Mouse (Mus musculus): Measurements from ENCODE around the gene Thada.
A peak's percentile ranks its signal among the peaks of the same experiment; 100 is the strongest.
"Not testable (repeated sequence)": the region's sequence is repeated elsewhere in the genome, so short reads cannot be mapped to it uniquely, and the experiment has no call there.

The Thada gene

DNA sequence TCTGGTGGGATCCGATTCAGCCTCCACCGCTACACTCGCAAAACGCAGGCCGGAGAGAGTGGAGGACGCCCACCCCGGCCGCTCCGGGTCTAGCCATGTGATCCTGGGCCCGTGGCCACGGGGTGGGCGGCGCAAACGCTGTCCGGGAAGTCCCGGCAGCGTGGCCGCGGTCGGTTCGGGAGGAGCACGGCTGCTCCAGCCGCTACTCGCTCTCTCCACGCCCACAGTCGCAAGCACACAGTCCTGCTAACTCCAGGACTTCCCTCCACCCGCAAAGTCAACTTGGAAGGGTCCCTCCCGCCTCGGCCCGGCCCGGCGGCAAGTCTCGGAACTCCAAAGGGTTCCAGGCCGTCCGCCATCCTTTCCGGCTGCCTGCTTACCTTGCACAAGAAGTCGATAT is 278.7 kb downstream of the Thada start:
- not testable (repeated sequence) for DNase-seq (ENCODE audit: low spot score)

DNA sequence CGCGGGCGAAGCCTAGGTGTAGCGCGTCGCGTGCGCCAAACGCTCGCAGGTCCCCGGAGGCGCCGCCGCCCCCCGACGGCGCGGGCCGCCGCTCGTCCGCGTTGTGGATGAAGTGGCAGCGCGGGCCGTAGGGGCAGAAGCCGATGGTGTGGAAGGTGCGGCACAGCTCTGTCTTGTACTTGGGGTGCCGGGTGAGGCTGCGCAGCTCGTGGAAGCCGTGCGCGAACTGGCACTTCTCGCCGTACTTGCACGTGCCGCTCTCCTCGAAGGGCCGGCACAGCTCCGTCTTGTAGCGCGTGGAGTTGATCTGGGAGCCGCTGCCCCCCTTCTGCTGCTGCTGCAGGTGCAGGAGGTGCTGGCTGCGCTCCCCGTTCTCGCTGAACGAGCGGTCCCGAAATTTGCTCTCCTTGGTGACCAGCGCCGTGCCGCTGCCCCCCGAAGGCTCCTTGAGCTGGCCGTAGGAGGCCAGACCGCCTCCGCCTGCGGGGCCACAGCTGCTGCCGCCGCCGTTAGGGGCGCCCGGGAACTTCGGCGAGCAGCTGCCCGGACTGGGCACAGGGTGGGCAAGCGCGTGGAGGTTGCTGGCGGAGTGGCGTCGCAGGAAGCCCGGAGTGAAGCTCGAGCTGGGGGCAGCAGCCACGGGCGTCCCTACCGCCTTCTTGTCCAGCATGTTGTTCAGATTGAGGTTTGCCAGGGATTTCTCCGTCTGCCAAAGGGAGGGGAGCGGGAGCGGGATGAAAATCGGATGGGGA is 279.4 kb downstream of the Thada start:
- DNase-seq (ENCODE audit: low spot score) = peak; percentile 52

DNA sequence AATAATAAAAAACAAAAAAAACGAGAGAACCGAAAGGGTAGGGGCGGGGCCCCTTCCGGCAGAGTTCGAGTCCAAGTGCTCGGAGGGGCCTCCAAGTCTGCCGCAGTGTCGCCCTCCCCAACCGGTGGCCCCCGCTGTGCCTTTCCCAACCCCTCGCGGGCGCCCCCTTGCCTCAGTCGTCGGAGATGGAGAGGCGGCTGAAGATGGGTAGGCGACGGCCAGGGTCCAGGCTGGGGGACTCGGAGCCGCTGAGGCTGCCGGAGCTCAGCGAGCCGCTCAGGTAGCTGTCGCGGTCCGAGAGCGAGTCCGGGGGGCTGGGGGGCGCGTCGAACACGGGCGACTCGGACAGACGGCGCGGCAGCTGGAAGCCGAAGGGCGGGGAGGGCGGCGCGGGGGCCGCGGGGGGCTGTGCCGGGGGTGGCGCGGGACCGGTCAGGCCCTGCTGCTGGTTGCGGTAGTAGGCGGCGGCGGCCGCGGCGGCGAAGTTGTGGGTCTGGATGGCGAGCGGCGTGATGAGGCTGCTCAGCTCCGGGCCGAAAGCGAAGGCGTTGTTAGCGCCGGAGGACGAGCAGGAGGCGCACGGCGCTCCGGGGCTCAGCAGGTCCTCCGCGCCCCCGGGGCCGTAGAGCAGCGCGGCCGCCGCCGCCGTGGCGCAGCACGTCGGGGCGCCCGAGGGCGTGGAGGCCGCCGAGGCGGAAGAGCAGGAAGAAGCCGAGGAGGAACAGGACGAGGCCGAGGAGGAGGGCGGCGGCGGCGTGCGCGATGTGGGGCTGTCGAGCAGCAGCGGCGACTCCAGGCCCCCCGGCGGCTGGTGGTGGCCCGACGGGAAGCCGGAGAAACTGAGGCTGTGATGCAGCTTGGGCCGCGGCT is 280.2 kb downstream of the Thada start:
- DNase-seq (ENCODE audit: low spot score) = peak; percentile 72

DNA sequence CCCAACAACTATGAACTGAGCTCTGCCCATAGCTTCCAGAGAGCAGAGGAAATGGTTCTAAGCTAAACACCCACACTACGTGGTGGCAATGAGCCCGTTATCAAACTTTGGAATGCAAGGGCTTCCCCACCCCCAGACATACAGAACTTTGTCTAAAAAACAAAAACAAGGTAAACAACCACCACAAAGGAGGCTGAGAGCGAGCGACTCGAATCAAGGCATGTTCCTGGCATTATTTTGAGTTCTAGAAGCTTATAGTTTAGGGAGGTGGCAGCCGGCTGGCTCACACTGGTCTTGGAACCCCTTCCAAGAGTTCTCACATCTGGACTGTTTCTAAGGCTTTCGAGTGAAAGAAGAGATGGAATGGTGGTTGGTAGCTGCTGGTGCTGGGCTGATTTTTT is 281.0 kb downstream of the Thada start:
- DNase-seq (ENCODE audit: low spot score) = no peak

DNA sequence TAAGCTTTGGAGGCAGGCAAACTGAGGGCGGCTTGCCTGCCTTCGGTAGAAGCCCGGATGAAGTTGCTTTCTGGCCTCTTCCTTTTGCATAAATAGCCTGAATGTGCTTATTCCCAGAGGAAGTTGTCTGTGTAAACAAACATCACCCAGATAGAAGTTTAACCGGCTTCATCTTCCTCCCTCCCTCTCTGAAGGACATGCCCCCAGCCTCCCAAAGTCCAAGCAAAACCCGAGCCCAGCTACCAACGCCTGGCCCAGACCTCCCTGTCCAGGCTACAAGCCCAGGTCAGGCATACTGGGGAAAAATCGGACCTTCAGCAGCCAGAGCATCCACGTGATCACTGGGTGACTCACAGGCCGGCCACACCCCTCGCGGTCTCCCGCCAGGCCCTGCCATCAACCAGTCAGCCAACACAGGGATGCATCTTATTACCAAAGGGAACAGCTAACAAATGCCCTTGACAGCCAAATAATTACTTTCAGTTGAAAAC is 282.7 kb downstream of the Thada start:
- DNase-seq (ENCODE audit: low spot score) = peak; percentile 92

DNA sequence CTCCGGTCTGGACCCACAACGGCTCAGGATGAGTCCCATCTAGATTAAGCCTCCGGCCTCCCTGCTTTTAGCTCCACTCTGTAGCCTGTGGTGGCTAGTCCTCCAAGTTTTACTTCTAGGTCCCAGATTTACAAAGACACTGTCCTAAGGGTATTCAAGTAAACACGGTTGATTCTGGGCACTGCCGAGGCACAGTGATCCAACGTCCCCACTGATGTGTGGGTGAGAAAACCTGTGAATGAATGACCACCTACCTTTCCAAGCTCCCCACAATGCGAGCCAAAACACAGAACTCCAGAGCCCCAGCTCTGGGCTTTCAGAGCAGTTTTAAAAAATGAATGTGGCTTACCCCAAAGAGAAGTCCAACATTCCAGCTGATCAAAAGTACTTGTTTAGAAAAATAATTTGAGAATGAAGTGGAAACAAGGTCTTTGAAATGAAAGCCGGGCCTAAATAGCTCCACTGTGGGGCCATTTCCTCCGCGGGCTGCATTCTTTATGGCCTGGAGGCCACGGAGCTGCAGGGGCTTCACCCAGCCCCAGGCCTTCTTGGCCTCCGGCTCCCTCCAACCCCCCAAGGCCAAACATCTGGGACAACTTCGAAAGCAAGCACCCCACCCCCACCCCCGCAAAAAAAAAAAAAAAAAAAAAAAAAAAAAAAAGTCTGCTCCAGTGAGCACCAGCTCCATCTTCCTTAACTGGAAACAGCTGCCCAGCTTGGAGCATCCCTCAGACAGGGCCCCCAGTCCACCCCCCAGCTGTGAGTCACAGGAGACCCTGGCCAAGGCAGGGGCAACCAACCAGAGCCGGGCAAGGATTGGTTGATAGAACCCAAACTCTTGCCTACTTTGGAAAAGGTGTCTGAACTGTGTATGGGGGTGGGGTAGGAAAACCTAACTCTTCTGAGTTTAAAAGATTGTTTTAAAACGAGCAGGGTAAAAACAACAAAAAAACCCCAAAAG is 283.4 kb downstream of the Thada start:
- peak; percentile 56 for DNase-seq (ENCODE audit: low spot score)

DNA sequence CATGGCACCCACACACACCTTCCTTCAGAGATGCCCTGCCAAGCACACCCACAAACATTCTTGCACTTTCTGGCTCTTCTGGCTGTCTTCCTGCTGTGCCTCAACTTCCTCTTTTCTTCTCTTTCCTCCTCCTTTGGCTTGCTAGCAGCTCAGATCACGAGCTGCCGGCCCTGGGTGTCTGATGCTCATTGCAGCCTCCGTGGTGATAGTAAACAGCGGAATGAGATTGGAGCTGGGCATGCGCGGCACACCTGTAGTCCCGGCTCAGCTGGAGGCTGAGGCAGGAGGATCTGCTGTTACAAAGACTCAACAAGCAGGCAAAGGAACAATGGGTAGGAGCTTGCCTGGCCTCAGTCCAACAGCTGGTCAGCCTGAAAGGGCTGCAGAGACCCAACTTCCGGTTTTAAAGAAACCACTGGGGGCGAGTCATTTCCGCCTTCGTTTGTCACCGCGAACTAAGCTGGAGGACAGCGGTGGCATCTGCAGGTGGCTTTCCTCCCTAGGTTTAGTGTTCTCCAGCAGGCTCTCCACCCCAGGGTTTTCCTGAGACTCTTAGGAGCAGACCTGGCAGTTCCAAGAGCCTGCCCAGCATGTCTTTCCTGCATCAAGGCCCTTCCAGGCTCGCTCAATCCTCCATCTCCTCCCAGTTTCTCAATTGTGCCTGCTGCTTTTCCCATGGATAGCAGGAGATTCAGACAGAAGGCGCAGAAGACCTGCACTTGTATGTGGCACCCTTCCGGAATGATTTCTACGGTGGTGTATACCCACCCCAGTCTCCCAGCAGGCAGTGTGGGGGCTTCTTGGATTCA is 284.3 kb downstream of the Thada start:
- peak; percentile 69 for DNase-seq (ENCODE audit: low spot score)

DNA sequence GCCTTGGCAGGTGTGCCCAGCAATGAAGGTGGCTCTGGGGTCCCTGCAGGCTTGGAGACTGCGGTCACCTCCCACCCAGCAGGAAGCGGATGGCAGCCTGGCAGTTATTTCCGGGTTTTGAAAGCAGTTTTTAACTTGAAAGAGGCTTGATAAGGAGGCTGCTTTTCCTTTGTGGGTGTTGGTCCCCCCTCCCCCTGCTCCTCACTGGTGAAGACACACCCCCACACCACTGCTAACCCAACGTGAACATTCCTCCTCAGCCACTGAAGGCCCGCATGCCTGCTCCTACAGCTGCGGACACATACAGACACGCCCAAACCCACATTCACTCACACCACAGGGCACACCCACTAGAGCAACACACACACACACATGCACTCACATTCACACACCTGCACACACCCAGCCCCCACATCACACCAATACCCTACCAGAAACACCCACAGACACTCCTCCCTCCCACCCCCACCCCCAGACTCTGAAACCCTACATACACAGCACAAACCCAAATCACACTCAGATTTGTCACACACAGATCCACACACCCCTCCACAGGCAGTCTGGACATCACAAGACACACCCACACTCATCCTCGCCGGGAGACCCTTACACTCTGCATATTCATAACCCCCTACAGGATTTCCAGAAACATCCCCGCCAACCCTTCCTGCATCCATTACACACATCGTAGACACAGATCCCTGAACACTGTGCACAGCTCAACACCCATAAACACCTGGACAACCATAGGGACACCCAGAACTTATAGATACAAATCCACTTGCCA is 285.1 kb downstream of the Thada start:
- DNase-seq (ENCODE audit: low spot score) = peak; percentile 81

DNA sequence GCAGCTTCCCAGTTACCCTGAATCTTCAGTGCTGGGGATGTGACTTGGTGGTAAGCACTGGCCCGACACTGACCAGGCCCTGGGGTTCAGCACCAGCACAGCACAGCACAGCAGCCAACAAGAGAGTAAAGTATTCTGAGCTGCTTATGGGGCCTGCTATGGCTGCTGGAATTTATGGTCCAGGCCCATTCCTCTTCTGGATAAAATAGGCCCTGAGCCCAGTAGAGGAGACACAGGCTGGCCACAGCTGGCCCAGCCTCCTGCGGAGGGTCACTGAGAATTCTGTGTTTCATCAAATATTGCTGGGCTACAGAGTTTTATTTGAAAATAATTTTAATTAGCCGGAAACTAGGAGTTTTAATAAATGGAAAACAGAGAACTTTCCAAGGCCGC is 286.0 kb downstream of the Thada start:
- DNase-seq (ENCODE audit: low spot score) = peak; percentile 18

DNA sequence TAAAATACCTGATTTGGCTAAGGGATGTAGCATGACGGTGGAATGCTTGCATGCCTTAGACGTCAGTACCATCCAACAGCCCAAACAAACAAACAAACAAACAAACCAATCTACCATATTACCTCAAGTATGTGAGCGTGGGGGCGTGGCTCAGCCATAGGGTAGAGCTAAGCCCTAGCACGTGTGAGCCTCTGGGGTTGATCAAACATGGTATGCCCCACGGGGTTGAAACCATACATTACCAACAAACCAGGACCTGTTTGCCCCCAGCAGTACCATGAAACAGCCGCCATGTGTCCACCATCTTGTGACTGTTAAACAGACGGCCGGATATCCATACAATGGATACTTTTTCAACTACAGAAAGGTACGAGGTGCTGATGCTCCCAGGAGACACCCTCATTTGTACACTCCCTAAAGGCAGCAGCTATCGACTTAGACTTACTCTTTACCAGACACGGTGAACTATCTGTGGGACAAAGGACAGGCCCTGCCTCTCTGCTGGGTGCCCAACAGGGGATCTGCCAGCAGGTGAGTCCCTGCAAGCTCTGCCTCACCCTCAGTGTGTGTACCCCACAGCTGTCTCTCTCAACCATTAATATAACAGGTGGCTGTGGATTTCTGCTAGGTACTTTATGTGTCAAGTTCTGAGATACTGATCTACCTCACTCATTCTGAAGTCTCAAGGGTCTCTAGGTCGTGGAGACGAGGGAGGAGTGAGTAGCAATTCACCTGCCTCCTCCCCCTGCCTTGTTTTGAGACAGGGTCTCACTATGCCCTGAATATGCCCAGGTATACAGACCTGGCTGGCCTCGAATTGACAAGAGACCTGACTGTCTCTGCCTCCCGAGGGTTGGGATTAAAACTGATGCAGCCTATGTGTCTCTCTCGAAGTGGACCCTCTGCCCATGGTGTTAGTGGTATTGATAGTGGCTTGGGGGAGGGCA is 286.7 kb downstream of the Thada start:
- DNase-seq (ENCODE audit: low spot score) = peak; percentile 2

DNA sequence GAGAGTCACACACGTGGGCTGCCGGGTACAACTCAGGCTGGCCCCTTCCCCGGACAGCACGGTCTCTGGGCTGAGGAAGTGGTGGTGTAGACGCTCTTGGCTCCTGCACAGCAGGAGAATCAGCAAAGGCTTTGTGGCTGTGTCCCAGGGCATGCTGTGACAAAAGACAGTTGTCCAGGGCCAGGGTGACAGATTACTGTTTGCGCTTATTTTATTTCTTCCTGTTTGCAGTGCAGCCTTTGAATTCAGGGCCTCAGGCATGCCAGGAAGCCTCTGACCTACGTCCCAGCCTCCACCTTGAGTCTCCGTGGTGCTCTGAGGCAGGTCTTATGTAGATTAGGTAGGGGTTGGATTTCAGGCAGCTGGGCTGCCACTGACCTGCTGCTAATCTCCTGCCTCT is 288.5 kb downstream of the Thada start:
- DNase-seq (ENCODE audit: low spot score) = peak; percentile 36

DNA sequence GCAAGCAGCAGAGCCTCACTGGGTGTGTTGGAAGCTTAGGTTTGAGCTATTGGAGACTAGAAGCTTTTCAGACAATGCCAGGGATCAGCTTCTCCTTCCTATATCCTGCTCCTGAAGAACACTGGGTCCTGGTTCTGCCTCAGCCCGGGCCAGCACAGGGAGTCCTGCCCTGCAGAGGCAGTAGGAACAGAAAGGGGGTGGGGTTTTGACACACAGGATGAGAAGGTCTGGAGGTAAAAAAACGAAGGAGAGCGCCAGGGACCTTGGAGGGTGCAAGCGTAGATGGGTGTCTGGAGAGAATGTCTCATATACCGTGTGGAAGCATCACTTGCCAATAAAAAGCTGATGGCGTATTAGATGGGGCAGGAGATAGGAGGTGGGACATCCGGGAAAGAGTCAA is 289.6 kb downstream of the Thada start:
- peak; percentile 2 for DNase-seq (ENCODE audit: low spot score)

DNA sequence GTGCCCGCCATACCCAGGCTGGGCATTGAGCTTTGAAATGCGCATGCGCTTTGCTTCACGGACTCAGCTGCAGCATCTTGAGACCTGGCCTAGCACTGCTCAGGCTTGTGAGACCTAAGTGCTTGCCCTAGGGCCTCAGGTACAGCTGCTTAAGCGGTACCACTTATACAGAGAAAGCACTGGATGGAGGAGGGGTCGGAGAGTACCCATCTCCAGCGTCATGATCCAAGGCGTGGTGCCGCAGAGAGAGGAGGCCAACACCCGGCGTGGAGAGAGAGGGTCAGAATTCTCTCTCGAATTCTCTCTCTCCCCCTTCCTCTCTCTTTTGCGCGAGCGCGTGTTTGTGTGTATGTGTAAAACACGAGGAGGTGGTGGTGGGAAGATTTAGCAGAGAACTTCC is 290.8 kb downstream of the Thada start:
- peak; percentile 2 for DNase-seq (ENCODE audit: low spot score)

DNA sequence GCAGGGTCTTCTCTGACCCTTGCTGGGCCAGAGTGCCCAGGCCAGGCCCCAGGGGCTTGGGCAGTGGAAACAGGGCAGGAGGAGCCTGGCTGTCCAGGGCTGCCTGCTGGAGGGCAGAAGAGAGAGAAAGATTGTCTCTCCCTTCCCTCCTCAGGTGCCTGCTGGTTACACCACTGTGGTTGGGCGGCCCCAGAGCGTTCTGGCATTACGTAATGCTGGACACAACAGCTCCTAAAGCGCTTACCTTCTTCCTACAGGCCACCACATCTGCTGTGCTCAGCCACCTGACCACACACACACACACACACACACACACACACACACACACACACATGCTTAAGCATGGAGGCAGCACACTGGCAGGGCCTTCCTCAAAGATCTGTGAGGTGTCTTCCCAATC is 298.6 kb downstream of the Thada start:
- DNase-seq (ENCODE audit: low spot score) = peak; percentile 1

DNA sequence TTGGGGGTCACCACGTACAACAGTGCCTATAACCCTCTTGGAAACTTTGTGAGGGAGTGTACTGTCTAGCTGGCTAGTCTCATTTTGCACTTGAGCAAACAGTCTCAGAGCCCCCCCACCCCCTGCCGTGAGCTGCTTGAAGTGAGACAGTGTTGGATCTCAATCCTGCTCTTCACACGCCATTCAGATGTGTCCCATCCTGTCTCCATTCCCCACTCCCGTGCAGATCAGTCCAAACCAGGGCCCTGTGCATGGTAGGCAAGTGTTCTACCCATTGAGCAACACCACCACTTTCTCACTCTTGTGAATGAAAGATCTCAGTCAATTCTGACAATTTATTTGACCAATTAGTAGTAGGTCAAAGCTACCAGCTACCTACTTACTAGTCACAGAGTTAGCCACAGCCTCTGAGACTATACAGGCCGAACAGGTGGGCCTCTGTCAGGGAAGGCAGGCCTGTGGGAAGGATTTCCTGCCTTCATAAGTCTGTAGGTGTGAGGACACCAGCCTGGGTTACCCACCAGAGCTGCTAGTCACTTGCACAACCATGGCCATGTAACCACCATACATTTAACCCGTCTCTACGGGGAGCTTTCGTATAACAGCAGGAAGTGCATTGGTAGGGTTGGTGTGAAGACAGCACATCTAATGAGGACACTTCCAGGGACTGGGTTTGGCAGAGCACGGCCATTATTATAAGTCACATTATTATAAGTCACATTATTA is 299.7 kb downstream of the Thada start:
- DNase-seq (ENCODE audit: low spot score) = peak; percentile 1

DNA sequence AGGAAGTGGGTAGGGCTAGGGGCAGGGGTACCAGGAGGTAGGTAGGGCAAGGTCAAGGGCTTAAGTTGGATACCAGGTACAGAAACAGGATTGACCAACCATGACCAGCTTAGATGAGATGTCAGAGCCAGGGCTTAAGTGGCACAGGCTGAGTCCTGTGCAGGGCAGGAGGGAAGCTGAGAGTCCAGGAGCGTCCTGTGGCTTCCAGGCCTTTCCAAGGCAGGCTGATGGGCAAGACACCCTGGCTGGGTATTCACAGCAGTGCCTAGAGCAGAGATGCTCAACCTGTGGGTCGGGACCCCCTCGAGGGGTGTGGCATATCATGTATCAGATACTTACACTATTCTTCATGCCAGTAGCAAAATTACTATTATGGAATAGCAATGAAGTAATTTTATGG is 300.3 kb downstream of the Thada start:
- no peak for DNase-seq (ENCODE audit: low spot score)

DNA sequence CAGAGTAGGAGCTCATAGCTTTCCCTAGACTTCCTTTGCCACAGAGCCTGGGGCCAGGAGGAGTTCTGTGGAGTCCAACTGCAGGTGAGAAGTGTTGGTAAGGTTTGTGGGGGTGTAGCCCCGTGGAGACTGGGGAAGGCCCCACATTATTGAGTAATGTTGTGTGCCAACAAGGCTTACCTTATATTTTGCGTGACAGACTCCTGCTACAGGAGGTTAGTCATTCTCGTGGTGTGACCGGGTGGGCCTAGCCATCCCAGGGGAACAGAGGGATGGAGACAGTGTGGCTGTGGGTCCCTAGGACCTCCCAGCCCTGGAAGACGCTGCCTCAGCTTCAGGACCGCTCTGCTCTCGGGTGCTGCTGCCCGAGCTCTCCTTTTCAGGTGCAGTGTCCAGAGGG is 301.9 kb downstream of the Thada start:
- peak; percentile 2 for DNase-seq (ENCODE audit: low spot score)

DNA sequence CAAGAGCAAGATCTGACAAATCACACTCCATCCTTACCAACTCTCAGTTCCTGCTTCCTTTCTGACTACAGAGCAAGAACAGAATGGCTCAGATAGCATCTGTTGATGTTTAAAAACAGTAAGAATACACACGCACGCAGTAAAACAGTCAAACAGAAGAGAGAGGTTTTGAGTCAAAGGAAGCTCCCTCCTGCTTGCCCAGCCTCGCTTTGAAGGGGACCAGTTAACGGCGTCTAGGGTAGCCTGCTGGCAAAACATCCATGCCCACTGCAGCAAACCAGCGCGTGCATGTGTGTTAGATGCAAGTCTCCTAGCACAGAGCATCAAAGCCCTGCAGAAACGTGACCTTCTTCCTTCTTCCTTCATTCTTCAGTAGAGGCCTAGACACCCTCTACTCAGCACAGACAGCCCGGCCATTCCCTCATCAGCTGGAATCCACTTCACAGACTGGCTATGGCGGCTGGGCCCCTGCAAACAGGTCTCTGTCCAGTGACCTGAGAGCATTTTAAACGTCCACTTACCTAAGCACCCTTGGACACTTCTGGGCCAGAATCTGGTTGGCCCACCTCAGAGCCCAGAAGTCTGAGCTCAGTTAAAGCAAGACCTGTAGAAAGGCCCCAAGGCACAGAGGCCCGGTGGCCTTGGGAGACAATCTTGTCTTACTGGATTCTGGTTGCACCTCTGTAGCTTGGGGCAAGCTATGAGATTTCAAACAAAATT is 302.8 kb downstream of the Thada start:
- peak; percentile 7 for DNase-seq (ENCODE audit: low spot score)
